Mouse (Mus musculus): ENCODE data around the gene Ptpn21. TPM values are rescaled to one million over a fixed set of nuclear protein-coding genes. Genes with fewer than 3 reads are reported as not detected.
A peak's percentile ranks its signal among the peaks of the same experiment; 100 is the strongest.

Ptpn21 gene
- total and polyA plus RNA-seq, 3 experiments = 1.2 to 3.8 TPM; not detected in 1

DNA sequence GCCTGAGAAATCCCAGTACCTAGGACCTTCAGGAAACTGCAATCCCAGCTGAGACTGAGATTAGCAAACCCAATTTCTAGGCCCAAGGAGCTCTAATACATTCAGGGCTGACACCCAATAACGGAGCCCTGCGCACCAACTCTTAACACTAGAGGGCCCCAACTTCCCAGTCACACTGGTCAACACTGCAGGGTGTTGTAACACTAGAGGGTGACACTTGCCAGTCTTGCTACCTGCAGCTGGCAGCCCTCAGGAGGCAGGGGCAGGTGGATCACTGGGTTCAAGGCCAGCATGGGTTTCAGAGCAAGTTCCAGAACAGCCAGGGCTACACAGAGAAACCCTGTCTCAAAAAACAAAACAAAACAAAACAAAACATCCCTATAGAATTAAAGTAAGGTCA, 8.9 kb upstream of the Ptpn21 start (continued):
- TF ChIP-seq CHD1 (IDR thresholded peaks at IDR 0.05; ENCODE audit: low read depth, low read length) (no peak), RCOR1 (IDR thresholded peaks at IDR 0.05; ENCODE audit: low read depth, low read length) (peak; percentile 70)

DNA sequence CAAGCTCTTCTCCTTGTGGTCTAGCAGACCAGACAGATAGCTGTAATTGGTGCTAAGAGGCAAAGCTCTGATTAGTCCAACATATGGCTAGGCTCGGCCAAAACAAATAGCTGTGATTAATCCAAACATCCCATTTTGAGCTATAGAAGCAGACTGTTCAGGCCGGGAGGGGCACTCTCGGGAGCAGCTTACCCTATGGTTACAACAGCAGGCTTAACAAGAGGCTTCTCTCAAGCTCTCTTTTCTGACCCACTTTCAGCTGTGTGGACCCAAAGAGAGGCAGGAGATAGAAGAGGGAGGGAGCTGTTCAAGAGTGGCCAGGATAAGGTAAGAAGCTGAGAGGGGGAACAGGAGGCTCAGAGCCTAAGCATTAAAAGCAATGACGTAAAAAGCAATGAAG, 8.4 kb upstream of the Ptpn21 start:
- no peaks in the 10 kb centered on the region for H3K9me3 ChIP-seq (replicated peaks; ENCODE audit: insufficient read depth, low read length)
- H3K27ac ChIP-seq (ENCODE audit: control insufficient read depth, low read depth, low read length) = no peak overlapping the region
- TF ChIP-seq RCOR1 (IDR thresholded peaks at IDR 0.05; ENCODE audit: low read depth, low read length) = no peak
- no peak for TF ChIP-seq JUND (IDR thresholded peaks at IDR 0.05; ENCODE audit: low read depth, low read length)
- no peak for TF ChIP-seq E2F4 (IDR thresholded peaks at IDR 0.05; ENCODE audit: borderline replicate concordance, low read depth, low read length)
- TF ChIP-seq HCFC1 (IDR thresholded peaks at IDR 0.05; ENCODE audit: low read depth, low read length) = no peak
- no peak for TF ChIP-seq USF2 (IDR thresholded peaks at IDR 0.05; ENCODE audit: borderline replicate concordance in 1 of 2, insufficient read depth in 1 of 2, low read depth in 1 of 2, low read length in 2 of 2)
- TF ChIP-seq POLR2A (IDR thresholded peaks at IDR 0.05; ENCODE audit: control insufficient read depth in 1 of 2, insufficient read depth in 1 of 2, low read depth in 1 of 2, low read length in 2 of 2, poor library complexity in 1 of 2) = no peak
- H3K36me3 ChIP-seq (ENCODE audit: control insufficient read depth in 1 of 2, insufficient read depth in 2 of 2, low read length in 2 of 2) = peaks cover 0 to 24% of the 10 kb centered on the region in 2 experiments; a peak in 3 of 4 replicates
- peaks cover 2 to 6% of the 10 kb centered on the region in 2 experiments; a peak in 2 of 4 replicates for H3K4me1 ChIP-seq (ENCODE audit: control insufficient read depth in 1 of 2, insufficient read depth in 2 of 2, low read length in 2 of 2)
- H3K27me3 ChIP-seq (ENCODE audit: control insufficient read depth in 1 of 2, insufficient read depth in 2 of 2, low read length in 2 of 2) = peaks cover 0 to 2% of the 10 kb centered on the region in 2 experiments; a peak in 1 of 4 replicates
- no peak overlapping the region for H3K9ac ChIP-seq (ENCODE audit: control insufficient read depth, low read depth, low read length, poor library complexity, severe bottlenecking)
- H3K79me2 ChIP-seq (ENCODE audit: control insufficient read depth, insufficient read depth, low read length, poor library complexity) = peaks cover 33% of the 10 kb centered on the region
- no peak for DNase-seq (ENCODE audit: low read depth, low spot score)
- H3K4me3 ChIP-seq (ENCODE audit: control insufficient read depth in 1 of 2, insufficient read depth in 1 of 2, low read depth in 2 of 2, low read length in 2 of 2) = no peak overlapping the region

DNA sequence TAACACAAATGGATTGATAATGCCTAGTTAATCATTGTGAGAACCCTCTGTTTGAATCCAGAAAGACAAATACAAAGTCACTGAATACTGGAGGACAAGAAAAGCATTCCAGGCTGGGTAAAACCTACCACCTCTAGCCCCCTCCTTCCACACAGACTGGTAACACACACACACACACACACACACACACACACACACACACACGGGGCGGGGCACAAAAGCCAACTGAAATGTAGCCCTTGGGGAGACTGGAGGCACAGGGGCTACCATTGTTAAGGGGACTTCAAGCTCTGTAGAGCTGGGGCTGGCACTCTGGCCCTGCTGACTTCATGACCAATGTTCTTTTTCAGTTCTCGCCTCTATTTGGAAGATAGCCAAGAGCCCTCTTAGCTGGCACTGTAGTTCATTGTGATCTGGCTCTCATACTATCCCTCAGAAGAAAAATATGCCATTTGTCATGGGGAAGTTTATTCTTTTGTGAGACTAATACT, 3.9 kb upstream of the Ptpn21 start:
- no peak for DNase-seq (ENCODE audit: low read depth, low spot score)
- Histone ChIP-seq H3K27me3 (ENCODE audit: control insufficient read depth in 1 of 2, insufficient read depth in 2 of 2, low read length in 2 of 2) (peaks cover 0 to 2% of the 10 kb centered on the region in 2 experiments; a peak in 1 of 4 replicates), H3K4me3 (ENCODE audit: control insufficient read depth in 1 of 2, insufficient read depth in 1 of 2, low read depth in 2 of 2, low read length in 2 of 2) (no peak overlapping the region), H3K27ac (ENCODE audit: control insufficient read depth, low read depth, low read length) (no peak overlapping the region), H3K36me3 (ENCODE audit: control insufficient read depth in 1 of 2, insufficient read depth in 2 of 2, low read length in 2 of 2) (no peaks in the 10 kb centered on the region), H3K9me3 (replicated peaks; ENCODE audit: insufficient read depth, low read length) (no peaks in the 10 kb centered on the region), H3K4me1 (ENCODE audit: control insufficient read depth in 1 of 2, insufficient read depth in 2 of 2, low read length in 2 of 2) (no peaks in the 10 kb centered on the region), H3K79me2 (ENCODE audit: control insufficient read depth, insufficient read depth, low read length, poor library complexity) (no peaks in the 10 kb centered on the region), H3K9ac (ENCODE audit: control insufficient read depth, low read depth, low read length, poor library complexity, severe bottlenecking) (no peak overlapping the region)
- TF ChIP-seq SMC3 (IDR thresholded peaks at IDR 0.05; ENCODE audit: low read depth, low read length) (no peak), ZMIZ1 (IDR thresholded peaks at IDR 0.05; ENCODE audit: low read depth, low read length) (no peak), USF1 (IDR thresholded peaks at IDR 0.05; ENCODE audit: low read depth, low read length) (no peak), MAFK (IDR thresholded peaks at IDR 0.05; ENCODE audit: borderline replicate concordance, low read depth, low read length) (no peak), RAD21 (IDR thresholded peaks at IDR 0.05; ENCODE audit: low read depth, low read length) (no peak), ELF1 (IDR thresholded peaks at IDR 0.05; ENCODE audit: low read depth, low read length) (no peak), MXI1 (IDR thresholded peaks at IDR 0.05; ENCODE audit: low read depth, low read length) (no peak), NRF1 (IDR thresholded peaks at IDR 0.05; ENCODE audit: insufficient read depth, low read depth, low read length, poor library complexity, severe bottlenecking) (no peak), MAX (IDR thresholded peaks at IDR 0.05; ENCODE audit: low read length) (no peak), TBP (IDR thresholded peaks at IDR 0.05; ENCODE audit: low read depth, low read length) (no peak), EP300 (IDR thresholded peaks at IDR 0.05; ENCODE audit: low read depth in 1 of 2, low read length in 2 of 2) (no peak), POLR2AphosphoS5 (IDR thresholded peaks at IDR 0.05; ENCODE audit: borderline replicate concordance, low read depth, low read length) (no peak), TCF12 (IDR thresholded peaks at IDR 0.05; ENCODE audit: low read depth, low read length) (no peak)
